Mouse (Mus musculus): ENCODE data around the gene Mcm3.
"Not testable (repeated sequence)": the region's sequence is repeated elsewhere in the genome, so short reads cannot be mapped to it uniquely, and the experiment has no call there.

Gene Mcm3

GRCm38 (mm10) chr1:20801682-20802390 is 18.3 kb downstream of the Mcm3 start:
- peak; percentile 3 for DNase-seq

- DNase-seq = no peak
Observed at GRCm38 (mm10) chr1:20801275-20801674, 18.8 kb downstream of the Mcm3 start.

GRCm38 (mm10) chr1:20795178-20795577 is 24.9 kb downstream of the Mcm3 start:
- no peak for DNase-seq

- no peak for DNase-seq
Observed at GRCm38 (mm10) chr1:20794760-20795159, 25.4 kb downstream of the Mcm3 start.

- no peak for DNase-seq
Observed at GRCm38 (mm10) chr1:20791414-20791813, 28.7 kb downstream of the Mcm3 start.

- DNase-seq = not testable (repeated sequence)
Observed at GRCm38 (mm10) chr1:20790517-20790916, 29.6 kb downstream of the Mcm3 start, which contains the start of gene Il17f. TSS of gene Il17f (minus strand) at chr1:20790617.

GRCm38 (mm10) chr1:20788419-20788818 is 31.7 kb downstream of the Mcm3 start:
- no peak for DNase-seq

GRCm38 (mm10) chr1:20787046-20787445 is 33.1 kb downstream of the Mcm3 start:
- DNase-seq = no peak

- DNase-seq = no peak
Observed at GRCm38 (mm10) chr1:20778366-20778765, 41.7 kb downstream of the Mcm3 start.

- not testable (repeated sequence) for DNase-seq
Observed at GRCm38 (mm10) chr1:20774026-20774730, 45.9 kb downstream of the Mcm3 start.

GRCm38 (mm10) chr1:20766526-20766925 is 53.6 kb downstream of the Mcm3 start:
- no peak for DNase-seq

GRCm38 (mm10) chr1:20761411-20761810 is 58.7 kb downstream of the Mcm3 start:
- no peak for DNase-seq

- DNase-seq = no peak
Observed at GRCm38 (mm10) chr1:20760331-20760730, 59.8 kb downstream of the Mcm3 start.

GRCm38 (mm10) chr1:20759799-20760198 is 60.3 kb downstream of the Mcm3 start:
- DNase-seq = no peak

GRCm38 (mm10) chr1:20757586-20757985 is 62.5 kb downstream of the Mcm3 start:
- no peak for DNase-seq

- no peak for DNase-seq
Observed at GRCm38 (mm10) chr1:20754439-20754838, 65.7 kb downstream of the Mcm3 start.

Data from lung, postnatal 14 days (tissue).